ENCODE assay signal across 9 mouse cellular contexts in genomic region chr19:57039258-57039657, GRCm38 (mm10). TPM values are rescaled to one million over a fixed set of nuclear protein-coding genes. Genes with fewer than 3 reads are reported as not detected.
DNase-seq lines count a peak whose midpoint lies in the region; ATAC-seq and TF ChIP-seq lines count a peak whose summit lies in the region.
"Had no signal": no experiment of that assay in that cellular context is flagged by ENCODE, and none has a peak within 500 bp of the region (broad histone marks: within the 10 kb centered on the region; RNA-seq: fewer than 3 reads in every experiment).

No protein-coding gene starts in this region.

- DNase-seq in embryonic facial prominence, embryonic 11.5 days (ENCODE audit: low spot score): peak; percentile 69
- no peak for DNase-seq in embryonic facial prominence, embryonic 10.5 days (ENCODE audit: low spot score)
- no peak for DNase-seq in lung, adult 2 months
- DNase-seq in lung, adult 18-20 months: no peak
- peak; percentile 71 for DNase-seq in ZHBTc4 (ENCODE audit: low read depth, low spot score)
- no peak for DNase-seq in layer of hippocampus, adult 9-11 months

- no peaks in the 10 kb centered on the region for H3K36me3 ChIP-seq in embryonic facial prominence, embryonic 11.5 days (replicated peaks; ENCODE audit: control insufficient read depth, insufficient read depth, low read depth, low read length)
- H3K36me3 ChIP-seq in embryonic facial prominence, embryonic 10.5 days (replicated peaks): 0 out of 2 replicates have a peak, but pooled peaks cover 9% of the 10 kb centered on the region

- 0 out of 2 replicates have a peak, but pooled peaks have one; percentile 30 for TF ChIP-seq CTCF in lung, adult 2 months (IDR thresholded peaks at IDR 0.05; ENCODE audit: insufficient read depth, low read length)

- H3K9ac ChIP-seq in embryonic facial prominence, embryonic 11.5 days (replicated peaks; ENCODE audit: low read length): no peak overlapping the region

- WGBS in embryonic facial prominence, embryonic 11.5 days: 60% methylated on average over 6 of the region's 6 CpGs
- WGBS in embryonic facial prominence, embryonic 10.5 days: 65% methylated on average over 6 of the region's 6 CpGs
- 64% methylated on average over 6 of the region's 6 CpGs for WGBS in lung, adult 2 months

- no peak overlapping the region for H3K27ac ChIP-seq in embryonic facial prominence, embryonic 11.5 days (replicated peaks; ENCODE audit: low read depth, low read length)
- H3K27ac ChIP-seq in embryonic facial prominence, embryonic 10.5 days (replicated peaks): no peak overlapping the region
- H3K27ac ChIP-seq: macrophage had no signal

- H3K9me3 ChIP-seq in embryonic facial prominence, embryonic 11.5 days (replicated peaks; ENCODE audit: control insufficient read depth, low read length): no peaks in the 10 kb centered on the region
- H3K9me3 ChIP-seq in embryonic facial prominence, embryonic 10.5 days: no peaks in the 10 kb centered on the region

- H3K4me1 ChIP-seq in embryonic facial prominence, embryonic 11.5 days (ENCODE audit: control insufficient read depth, insufficient read depth, low read length): no peaks in the 10 kb centered on the region
- 0 out of 2 replicates have a peak, but pooled peaks cover 4% of the 10 kb centered on the region for H3K4me1 ChIP-seq in embryonic facial prominence, embryonic 10.5 days
- H3K4me1 ChIP-seq in lung, adult 2 months (ENCODE audit: control insufficient read depth, insufficient read depth, low read length): no peaks in the 10 kb centered on the region

- H3K4me3 ChIP-seq in embryonic facial prominence, embryonic 11.5 days (ENCODE audit: low read depth, low read length): no peak overlapping the region
- no peak overlapping the region for H3K4me3 ChIP-seq in embryonic facial prominence, embryonic 10.5 days
- no peak overlapping the region for H3K4me3 ChIP-seq in lung, adult 2 months (replicated peaks; ENCODE audit: extremely low read depth, low read depth, low read length)

- no peak for ATAC-seq in embryonic facial prominence, embryonic 11.5 days (replicated peaks; ENCODE audit: insufficient number of reproducible peaks, low FRiP score, low TSS enrichment, low read depth)
- peak; percentile 50; the same call in 1 of the 2 replicates for ATAC-seq in megakaryocyte progenitor cell, adult 5-6 weeks (replicated peaks; ENCODE audit: poor library complexity)
- ATAC-seq in erythroid progenitor cell, adult 5-6 weeks (replicated peaks; ENCODE audit: low FRiP score, poor library complexity, severe bottlenecking): no peak

- H3K27me3 ChIP-seq in embryonic facial prominence, embryonic 11.5 days (ENCODE audit: control insufficient read depth, insufficient read depth, low read length): no peaks in the 10 kb centered on the region
- no peaks in the 10 kb centered on the region for H3K27me3 ChIP-seq in embryonic facial prominence, embryonic 10.5 days (replicated peaks; ENCODE audit: low read depth, poor library complexity, severe bottlenecking)

- no peak for TF ChIP-seq POLR2A in lung, adult 2 months (IDR thresholded peaks at IDR 0.05; ENCODE audit: borderline replicate concordance, extremely low read depth, low read depth, low read length)

- H3K4me2 ChIP-seq in embryonic facial prominence, embryonic 11.5 days (ENCODE audit: low read depth, low read length): no peak overlapping the region

RNA-seq across cellular contexts. Expression of gene Afap1l2, which starts 31.2 kb away (rescaled TPM):
- polyA plus RNA-seq in embryonic facial prominence, embryonic 11.5 days (2014; fragmentation: Nextera tagmentation; extraction: Ambion mirVana): 5.5 and 7.8 TPM in 2 replicates
- 4.4 and 5.2 TPM in 2 replicates for polyA plus RNA-seq in embryonic facial prominence, embryonic 10.5 days (2016; fragmentation: Nextera tagmentation; extraction: Ambion mirVana)
- polyA plus RNA-seq in lung, adult 2 months (2012; rRNA removed): 7.0 and 10.0 TPM in 2 replicates
- total RNA-seq in megakaryocyte progenitor cell, adult 5-6 weeks (2015): 0.07 TPM in 1 of 2 replicates, not detected in the other
- not detected in 2 replicates for total RNA-seq in megakaryocyte progenitor cell, adult 5-6 weeks (2017)
- total RNA-seq in erythroid progenitor cell, adult 5-6 weeks (2015; ENCODE audit: low replicate concordance): not detected in 2 replicates
- total RNA-seq in erythroid progenitor cell, adult 5-6 weeks (2017; ENCODE audit: low replicate concordance): not detected in 2 replicates
- polyA plus RNA-seq: macrophage had no signal

Comparison
In these comparisons a context has a peak if more than half of its experiments do, and no peak if none do; other contexts are left out.
1. DNase-seq: peak in embryonic facial prominence, embryonic 11.5 days (single experiment) and ZHBTc4 (single experiment); none in embryonic facial prominence, embryonic 10.5 days (single experiment), lung, adult 2 months (single experiment), lung, adult 18-20 months (0 of 2) and layer of hippocampus, adult 9-11 months (single experiment).